Mouse (Mus musculus): ENCODE measurements around the gene Dlg2. TPM values are rescaled to one million over a fixed set of nuclear protein-coding genes. Genes with fewer than 3 reads are reported as not detected.

The Dlg2 gene
- polyA plus RNA-seq, 1 experiment, result 89.8 TPM

DNA sequence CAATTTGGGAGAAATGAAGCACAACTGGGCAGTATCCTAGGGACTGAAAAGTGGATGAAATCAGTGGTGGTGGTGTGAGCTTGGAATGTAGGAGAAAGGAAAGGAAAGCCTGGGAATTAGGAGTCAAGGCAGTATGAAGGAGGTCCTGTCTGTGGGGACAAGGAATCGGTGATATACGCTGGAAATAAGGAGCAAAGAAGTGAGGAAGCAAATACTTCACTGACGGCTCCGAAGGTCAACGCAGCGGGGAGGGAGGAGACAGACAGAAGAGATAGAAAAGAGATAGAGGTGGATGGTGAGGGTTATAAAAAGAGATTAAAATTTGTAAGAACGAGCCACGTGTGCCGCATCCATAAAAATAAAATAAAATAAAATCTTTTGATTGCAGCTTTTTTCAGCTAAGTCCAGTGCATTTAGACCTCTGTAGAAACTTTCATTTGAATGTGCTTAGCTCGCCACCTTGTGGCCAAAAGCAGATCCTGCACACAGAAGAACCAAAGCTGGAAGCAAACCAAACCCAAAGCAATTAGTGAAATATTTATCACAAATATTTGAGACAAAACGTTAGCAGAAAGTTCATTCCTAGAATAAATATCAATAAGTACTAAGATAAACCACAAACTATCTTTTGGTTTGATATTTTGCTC, 955.2 kb downstream of the Dlg2 start:
- 41% methylated on average over 11 of the region's 11 CpGs for WGBS
- DNase-seq, result peak; percentile 53 to 63
- no peak overlapping the region for H3K4me3 ChIP-seq (replicated peaks; ENCODE audit: insufficient read depth, low read depth, low read length)
- no peaks in the 10 kb centered on the region for H3K27me3 ChIP-seq (ENCODE audit: control insufficient read depth, insufficient read depth, low read length)
- TF ChIP-seq POLR2A (IDR thresholded peaks at IDR 0.05; ENCODE audit: borderline replicate concordance, insufficient read depth, low read length) (no peak), CTCF (IDR thresholded peaks at IDR 0.05; ENCODE audit: borderline replicate concordance, insufficient read depth, low read depth, low read length) (peak; percentile 71)
- H3K4me1 ChIP-seq (ENCODE audit: control insufficient read depth, insufficient read depth, low read length), result no peaks in the 10 kb centered on the region
- H3K27ac ChIP-seq (ENCODE audit: insufficient read depth, low read length), result no peak overlapping the region

DNA sequence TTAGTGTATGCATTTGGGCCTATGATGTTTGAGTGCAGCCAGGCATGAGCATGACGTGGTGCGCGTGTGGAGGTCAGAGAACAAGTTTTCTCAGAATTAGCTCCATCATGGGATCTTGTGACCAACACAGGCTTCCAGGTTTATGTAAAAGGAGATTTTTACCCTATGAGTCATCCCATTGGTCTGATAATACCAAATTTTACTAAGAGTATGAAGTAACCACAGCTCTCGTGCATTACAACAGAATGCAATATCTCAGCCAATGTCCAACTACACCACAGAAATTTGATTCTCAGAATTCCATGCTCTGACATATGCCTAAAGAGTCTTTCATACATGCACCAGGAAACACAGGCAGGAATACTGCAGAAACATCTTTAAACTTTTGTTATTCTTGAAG, 956.1 kb downstream of the Dlg2 start:
- DNase-seq, result no peak
- Histone ChIP-seq H3K4me1 (ENCODE audit: control insufficient read depth, insufficient read depth, low read length) (no peaks in the 10 kb centered on the region), H3K4me3 (replicated peaks; ENCODE audit: insufficient read depth, low read depth, low read length) (no peak overlapping the region), H3K27me3 (ENCODE audit: control insufficient read depth, insufficient read depth, low read length) (no peaks in the 10 kb centered on the region), H3K27ac (ENCODE audit: insufficient read depth, low read length) (no peak overlapping the region)
- TF ChIP-seq POLR2A (IDR thresholded peaks at IDR 0.05; ENCODE audit: borderline replicate concordance, insufficient read depth, low read length) (no peak), CTCF (IDR thresholded peaks at IDR 0.05; ENCODE audit: borderline replicate concordance, insufficient read depth, low read depth, low read length) (no peak)
- WGBS, result 95% methylated on average over 4 of the region's 4 CpGs

DNA sequence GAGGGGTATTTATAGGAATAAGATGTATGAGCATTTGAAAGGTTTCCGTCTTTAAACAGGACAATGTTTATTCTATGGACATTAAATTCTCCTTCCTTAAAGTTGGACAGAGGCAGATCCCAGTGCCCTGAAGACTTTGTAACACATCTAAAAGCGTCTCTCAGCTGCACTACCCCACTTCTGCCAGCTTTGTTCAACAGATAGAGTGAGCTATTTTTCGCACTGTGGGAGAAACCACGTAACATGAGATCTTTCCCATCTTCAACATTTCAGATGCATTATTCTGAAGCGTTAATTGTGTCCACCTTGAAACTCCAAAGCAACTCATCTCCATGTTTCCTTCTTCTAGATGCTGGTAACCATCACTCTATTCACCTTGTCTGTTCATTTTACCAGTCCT, 958.3 kb downstream of the Dlg2 start:
- no peak overlapping the region for H3K4me3 ChIP-seq (replicated peaks; ENCODE audit: insufficient read depth, low read depth, low read length)
- H3K27ac ChIP-seq (ENCODE audit: insufficient read depth, low read length), result no peak overlapping the region
- DNase-seq, result no peak
- WGBS, result 90% methylated on average over 5 of the region's 5 CpGs
- no peaks in the 10 kb centered on the region for H3K4me1 ChIP-seq (ENCODE audit: control insufficient read depth, insufficient read depth, low read length)
- H3K27me3 ChIP-seq (ENCODE audit: control insufficient read depth, insufficient read depth, low read length), result no peaks in the 10 kb centered on the region
- TF ChIP-seq CTCF (IDR thresholded peaks at IDR 0.05; ENCODE audit: borderline replicate concordance, insufficient read depth, low read depth, low read length), result no peak
- TF ChIP-seq POLR2A (IDR thresholded peaks at IDR 0.05; ENCODE audit: borderline replicate concordance, insufficient read depth, low read length), result no peak

DNA sequence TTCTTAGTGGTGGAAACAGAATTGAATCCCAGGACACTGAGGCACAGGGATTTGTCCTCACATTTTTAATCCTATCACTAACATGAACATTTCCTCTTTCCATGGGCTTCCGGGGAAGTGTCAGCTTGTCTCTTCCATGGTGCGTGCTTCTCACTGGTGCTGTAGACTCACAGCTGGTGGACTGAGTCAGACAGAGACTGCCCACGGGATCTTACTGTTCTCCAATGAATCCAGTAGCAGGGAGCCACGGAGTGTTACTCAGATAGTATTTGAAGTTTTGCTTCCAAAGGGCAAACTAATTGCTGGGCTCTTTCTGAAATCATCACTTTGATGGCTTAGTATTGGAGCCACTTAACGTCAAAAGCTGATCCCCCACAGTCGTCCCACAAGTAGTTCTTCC, 963.9 kb downstream of the Dlg2 start:
- no peak overlapping the region for H3K4me3 ChIP-seq (replicated peaks; ENCODE audit: insufficient read depth, low read depth, low read length)
- H3K27me3 ChIP-seq (ENCODE audit: control insufficient read depth, insufficient read depth, low read length), result no peaks in the 10 kb centered on the region
- H3K27ac ChIP-seq (ENCODE audit: insufficient read depth, low read length), result no peak overlapping the region
- 0 out of 2 replicates have a peak, but pooled peaks cover 3% of the 10 kb centered on the region for H3K4me1 ChIP-seq (ENCODE audit: control insufficient read depth, insufficient read depth, low read length)
- no peak for TF ChIP-seq POLR2A (IDR thresholded peaks at IDR 0.05; ENCODE audit: borderline replicate concordance, insufficient read depth, low read length)
- TF ChIP-seq CTCF (IDR thresholded peaks at IDR 0.05; ENCODE audit: borderline replicate concordance, insufficient read depth, low read depth, low read length), result no peak
- DNase-seq, result no peak
- 82% methylated on average over 6 of the region's 6 CpGs for WGBS

DNA sequence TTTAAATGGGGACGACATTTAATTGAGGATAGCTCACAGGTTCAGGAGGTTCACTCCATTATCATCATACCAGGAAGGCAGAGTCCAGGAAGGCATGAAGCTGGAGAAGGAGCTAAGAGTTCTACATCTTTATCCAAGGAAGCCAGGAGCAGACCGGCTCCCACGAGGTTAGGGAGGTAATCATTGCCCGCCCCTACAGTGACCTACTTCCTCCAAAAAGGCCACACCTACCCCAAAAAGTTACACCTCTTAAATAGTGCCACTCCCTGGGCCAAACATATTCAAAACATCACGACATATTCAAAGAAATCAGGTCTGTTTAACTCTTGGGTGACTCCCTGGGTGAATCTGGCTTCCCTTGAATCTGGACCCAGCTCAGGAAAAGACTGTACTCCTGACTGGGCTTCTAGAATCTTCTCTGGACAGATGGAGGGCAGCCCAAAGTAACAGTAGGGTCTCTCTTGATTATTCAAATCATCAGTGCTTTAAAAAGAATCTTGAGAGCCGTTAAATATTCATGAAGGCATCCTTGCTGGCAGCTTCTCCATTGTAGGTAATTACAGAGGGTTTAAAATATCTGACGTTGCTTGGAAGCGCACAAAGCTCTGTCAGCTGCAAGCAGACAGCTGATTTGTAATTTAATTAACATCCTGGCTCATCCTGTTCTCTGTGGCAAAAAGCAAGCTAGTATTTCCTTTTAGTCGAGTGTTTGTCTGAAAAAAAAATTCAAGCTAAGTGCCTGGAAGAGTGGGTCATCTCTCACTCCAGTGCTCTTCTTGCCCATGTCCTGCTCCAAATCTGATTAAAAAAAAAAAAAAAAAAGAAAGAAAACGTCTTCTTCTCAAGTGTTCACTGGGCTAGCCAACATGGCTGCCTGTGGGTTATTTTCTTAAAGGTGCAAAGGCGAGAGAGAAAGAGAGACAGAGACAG, 966.2 kb downstream of the Dlg2 start:
- Histone ChIP-seq H3K4me3 (replicated peaks; ENCODE audit: insufficient read depth, low read depth, low read length) (no peak overlapping the region), H3K27ac (ENCODE audit: insufficient read depth, low read length) (no peak overlapping the region), H3K4me1 (ENCODE audit: control insufficient read depth, insufficient read depth, low read length) (0 out of 2 replicates have a peak, but pooled peaks cover 3% of the 10 kb centered on the region), H3K27me3 (ENCODE audit: control insufficient read depth, insufficient read depth, low read length) (no peaks in the 10 kb centered on the region)
- WGBS, result 39% methylated on average over 11 of the region's 11 CpGs
- TF ChIP-seq POLR2A (IDR thresholded peaks at IDR 0.05; ENCODE audit: borderline replicate concordance, insufficient read depth, low read length), result no peak
- TF ChIP-seq CTCF (IDR thresholded peaks at IDR 0.05; ENCODE audit: borderline replicate concordance, insufficient read depth, low read depth, low read length), result no peak
- no peak for DNase-seq

DNA sequence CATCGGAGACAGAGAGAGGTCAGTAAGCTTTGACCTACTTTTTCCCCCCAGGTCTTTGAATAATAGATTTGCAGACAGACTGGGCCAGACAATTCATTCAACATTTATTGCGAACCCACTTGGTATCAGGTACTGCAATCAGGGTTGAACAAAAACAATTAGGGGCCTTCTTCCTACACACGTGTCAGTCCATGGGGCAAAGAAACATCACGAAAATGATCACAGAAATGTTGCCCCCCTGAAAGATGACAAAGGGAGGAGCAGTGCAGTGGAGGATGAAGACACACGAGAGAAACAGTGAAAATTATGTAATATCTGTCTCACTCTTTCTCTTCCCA, 966.9 kb downstream of the Dlg2 start:
- Histone ChIP-seq H3K4me1 (ENCODE audit: control insufficient read depth, insufficient read depth, low read length) (0 out of 2 replicates have a peak, but pooled peaks cover 3% of the 10 kb centered on the region), H3K27me3 (ENCODE audit: control insufficient read depth, insufficient read depth, low read length) (no peaks in the 10 kb centered on the region), H3K27ac (ENCODE audit: insufficient read depth, low read length) (no peak overlapping the region), H3K4me3 (replicated peaks; ENCODE audit: insufficient read depth, low read depth, low read length) (no peak overlapping the region)
- WGBS, result 66% methylated on average over 5 of the region's 5 CpGs
- TF ChIP-seq CTCF (IDR thresholded peaks at IDR 0.05; ENCODE audit: borderline replicate concordance, insufficient read depth, low read depth, low read length) (no peak), POLR2A (IDR thresholded peaks at IDR 0.05; ENCODE audit: borderline replicate concordance, insufficient read depth, low read length) (no peak)
- DNase-seq, result no peak

DNA sequence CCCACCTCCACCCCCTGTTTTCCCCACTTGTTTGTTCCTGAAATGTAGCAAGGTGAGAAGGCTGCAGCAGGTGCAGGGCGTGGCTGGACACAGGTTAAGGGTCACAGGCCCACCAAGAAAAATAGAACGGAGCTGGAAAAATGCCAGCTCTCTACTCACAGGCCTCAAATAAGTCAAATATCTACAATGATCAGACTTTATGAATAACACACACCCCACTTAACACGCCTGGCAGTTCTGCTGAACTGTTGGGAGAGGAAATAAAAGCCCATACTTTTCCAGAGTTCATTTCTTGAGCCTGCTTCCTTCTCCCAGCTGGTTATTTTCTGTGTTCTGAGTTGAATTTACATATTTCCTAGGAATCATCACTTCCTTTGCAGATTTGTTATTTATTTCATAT, 967.4 kb downstream of the Dlg2 start:
- H3K4me3 ChIP-seq (replicated peaks; ENCODE audit: insufficient read depth, low read depth, low read length), result no peak overlapping the region
- H3K27me3 ChIP-seq (ENCODE audit: control insufficient read depth, insufficient read depth, low read length), result no peaks in the 10 kb centered on the region
- DNase-seq, result no peak
- 79% methylated on average over 3 of the region's 3 CpGs for WGBS
- H3K4me1 ChIP-seq (ENCODE audit: control insufficient read depth, insufficient read depth, low read length), result 0 out of 2 replicates have a peak, but pooled peaks cover 3% of the 10 kb centered on the region
- TF ChIP-seq CTCF (IDR thresholded peaks at IDR 0.05; ENCODE audit: borderline replicate concordance, insufficient read depth, low read depth, low read length), result no peak
- TF ChIP-seq POLR2A (IDR thresholded peaks at IDR 0.05; ENCODE audit: borderline replicate concordance, insufficient read depth, low read length), result no peak
- H3K27ac ChIP-seq (ENCODE audit: insufficient read depth, low read length), result no peak overlapping the region
